Mouse (Mus musculus): ENCODE measurements around the gene Olfr632.
"Not testable (repeated sequence)": the region's sequence is repeated elsewhere in the genome, so short reads cannot be mapped to it uniquely, and the experiment has no call there.

Olfr632 gene

GRCm38 (mm10) chr7:103934264-103934663 is at the start of gene Olfr632:
TSS of gene Olfr632 (plus strand) at chr7:103934347.
- DNase-seq: no peak

DNA sequence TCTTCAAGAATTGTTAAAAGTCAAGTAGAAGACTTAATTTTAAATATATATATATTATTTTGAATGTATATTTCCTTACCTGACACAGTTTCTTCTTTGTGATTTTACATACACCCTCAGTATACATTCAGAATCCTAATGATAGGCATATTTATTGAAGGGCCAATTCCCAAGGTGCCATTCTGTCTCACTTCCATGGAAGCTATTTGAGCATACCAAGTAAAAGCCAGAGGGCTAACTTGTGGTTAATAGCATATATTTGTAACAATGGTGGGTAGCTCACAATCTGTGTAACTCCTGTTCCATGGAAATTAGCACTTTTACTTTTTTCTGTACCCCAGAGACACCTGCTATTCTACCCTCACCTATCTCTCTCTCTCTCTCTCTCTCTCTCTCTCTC is 48.0 kb upstream of the Olfr632 start, which contains the start of gene Olfr66:
Gene Olfr66, minus strand, starts transcription at position 101 of the 400 bp plus-strand sequence.
- no peak for DNase-seq

DNA sequence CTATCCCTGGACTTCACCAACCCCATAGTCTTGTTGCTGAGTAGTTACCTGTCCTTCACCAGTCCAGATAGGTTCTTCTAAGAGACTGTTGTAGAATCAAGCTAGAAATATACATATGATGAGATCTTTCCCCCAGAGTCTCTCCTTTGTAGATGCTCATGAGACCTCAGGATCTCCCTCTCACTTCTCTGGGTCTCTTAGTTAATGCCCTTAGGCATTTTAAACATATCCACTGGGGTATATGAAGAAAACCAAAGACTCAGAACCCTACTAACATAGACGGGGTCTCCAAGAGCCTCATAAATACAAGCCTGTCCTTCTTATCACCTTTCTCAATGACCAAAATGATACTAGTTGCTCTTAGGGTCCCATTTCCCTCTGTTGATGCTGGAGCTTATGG is 39.8 kb upstream of the Olfr632 start, which contains the start of gene Olfr64:
Gene Olfr64, minus strand, starts transcription at position 101 of the 400 bp plus-strand sequence.
- no peak for DNase-seq

GRCm38 (mm10) chr7:103903187-103903586 is 31.0 kb upstream of the Olfr632 start, which contains the start of gene Olfr65:
TSS of gene Olfr65 (plus strand) at chr7:103903487.
- DNase-seq: no peak

- no peak for DNase-seq
Measured at GRCm38 (mm10) chr7:103910047-103910446, 24.1 kb upstream of the Olfr632 start.

- DNase-seq: no peak
Measured at GRCm38 (mm10) chr7:103912969-103913511, 21.1 kb upstream of the Olfr632 start.

GRCm38 (mm10) chr7:103915338-103915737 is 18.8 kb upstream of the Olfr632 start:
- DNase-seq: no peak

DNA sequence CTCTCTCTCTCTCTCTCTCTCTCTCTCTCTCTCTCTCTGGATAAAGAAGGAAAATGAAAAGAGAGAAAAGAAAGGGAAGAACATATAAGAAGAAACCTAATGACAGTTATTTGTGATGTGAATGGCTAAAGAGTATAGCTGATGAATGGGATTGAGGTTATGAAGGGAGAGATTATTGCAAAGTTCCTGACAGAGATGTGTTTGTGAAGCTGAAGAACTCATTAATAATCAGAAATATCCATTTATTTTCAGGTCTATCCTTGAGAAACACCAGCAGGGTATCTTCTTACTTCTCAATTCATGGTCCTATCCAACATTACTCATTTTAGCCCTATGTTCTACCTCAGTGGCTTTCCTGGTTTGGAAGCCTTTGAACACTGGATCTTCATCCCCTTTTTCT is 5.6 kb upstream of the Olfr632 start, which contains the start of gene Olfr631:
Gene Olfr631, plus strand, starts transcription at position 301 of the 400 bp plus-strand sequence.
- no peak for DNase-seq

GRCm38 (mm10) chr7:103942730-103943129 is 8.6 kb downstream of the Olfr632 start:
- no peak for DNase-seq

DNA sequence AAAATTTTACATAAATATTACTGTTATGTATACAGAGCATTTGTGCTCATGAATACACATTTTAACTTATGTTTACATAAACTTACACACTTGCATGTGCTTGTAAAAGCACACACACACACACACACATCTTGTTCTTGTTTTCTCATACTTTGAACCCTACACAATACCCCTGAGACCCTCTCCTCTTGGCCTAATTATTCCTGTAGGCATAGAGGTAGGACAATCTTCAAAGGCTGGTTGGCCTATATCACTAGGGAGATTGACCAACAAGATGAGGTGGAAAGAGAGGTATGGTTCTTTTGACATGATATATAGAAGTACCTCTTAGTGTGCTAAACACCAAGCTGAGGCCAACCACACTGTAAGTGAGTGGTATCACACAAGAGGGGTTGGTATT is 10.0 kb downstream of the Olfr632 start, which contains the start of gene Olfr633:
Gene Olfr633, plus strand, starts transcription at position 301 of the 400 bp plus-strand sequence.
- DNase-seq: no peak

GRCm38 (mm10) chr7:103966873-103967272 is 32.7 kb downstream of the Olfr632 start:
- DNase-seq: not testable (repeated sequence)

DNA sequence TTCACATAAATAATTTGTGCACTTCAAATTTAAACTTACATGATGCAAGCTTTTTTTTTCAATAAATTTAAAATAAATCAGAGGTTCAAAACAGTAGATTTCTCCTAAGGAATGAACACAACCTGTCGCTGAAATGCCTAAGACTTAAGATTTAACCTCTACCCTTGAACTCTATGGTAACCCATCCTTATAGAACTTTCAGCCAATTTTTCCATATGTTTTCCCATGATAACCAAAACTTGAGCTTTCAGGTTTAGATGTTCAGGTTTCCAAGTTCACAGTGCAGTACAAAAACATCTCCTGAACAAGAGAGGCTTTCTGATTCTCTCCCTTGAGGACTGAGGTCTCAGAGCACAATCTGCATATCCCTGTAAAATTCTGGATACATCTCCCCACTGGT is 36.7 kb downstream of the Olfr632 start, which contains the start of gene Olfr635:
Gene Olfr635, plus strand, starts transcription at position 301 of the 400 bp plus-strand sequence.
- no peak for DNase-seq

- no peak for DNase-seq
Measured at GRCm38 (mm10) chr7:103971782-103972181, 37.6 kb downstream of the Olfr632 start.
